Mouse (Mus musculus) forebrain, embryonic 14.5 days (tissue): Measurements from ENCODE around the gene Pwp1. TPM values are rescaled to one million over a fixed set of nuclear protein-coding genes. Genes with fewer than 3 reads are reported as not detected.

Experiments
- polyA plus RNA-seq: library from polyadenylated mRNA; unstranded; fragments of >200 nt; fragmentation: Nextera tagmentation; extraction: Ambion mirVana; gene quantifications from 2 replicates; pipeline ENCODE4 v1.2.1, GENCODE M21; 2014

Pwp1 gene
- polyA plus RNA-seq, 1 experiment from 2014 or later, result 101 TPM

Other genes starting within 250 kb of the Pwp1 start
- 24.9 and 27.9 TPM in 2 replicates for gene Prdm4, start 87.6 kb downstream of the Pwp1 start, polyA plus RNA-seq
- gene Ascl4, start 98.2 kb downstream of the Pwp1 start, polyA plus RNA-seq, result 0.17 and 0.24 TPM in 2 replicates
- gene Rtcb, start 128.3 kb downstream of the Pwp1 start, polyA plus RNA-seq, result 192 and 194 TPM in 2 replicates
- gene Bpifc, start 182.4 kb downstream of the Pwp1 start, polyA plus RNA-seq, result not detected in 2 replicates
- gene Fbxo7, start 192.5 kb downstream of the Pwp1 start, polyA plus RNA-seq, result 15.8 and 17.1 TPM in 2 replicates